Mouse (Mus musculus) forebrain, embryonic 16.5 days (tissue): Measurements from ENCODE around the gene Sp7. TPM values are rescaled to one million over a fixed set of nuclear protein-coding genes. Genes with fewer than 3 reads are reported as not detected.
A peak's percentile ranks its signal among the peaks of the same experiment; 100 is the strongest.

Source experiments
- ATAC-seq: fragments of 200-750 bp; cut with Nextera tagmentation; 2 replicates; pipeline ENCODE4 v1.8.0; 2017; ENCODE audit warnings: mild to moderate bottlenecking, moderate library complexity
- H3K27ac ChIP-seq: fragments of 300-500 bp; sonication (generic); 2 replicates; pipeline ENCODE4 v1.5.1; 2014; ENCODE audit warnings: low read length, control low read depth
- H3K27me3 ChIP-seq: fragments of 300-500 bp; sonication (generic); replicated peaks from 2 replicates; pipeline ENCODE4 v1.6.1; 2014; ENCODE audit warnings: low read length; ENCODE audit not compliant: control insufficient read depth, insufficient read depth
- H3K36me3 ChIP-seq: fragments of 300-500 bp; sonication (generic); 2 replicates; pipeline ENCODE4 v1.6.1; 2014; ENCODE audit not compliant: control insufficient read depth, insufficient read depth
- H3K4me1 ChIP-seq: fragments of 300-500 bp; sonication (generic); replicated peaks from 2 replicates; pipeline ENCODE4 v1.6.1; 2014; ENCODE audit warnings: low read length; ENCODE audit not compliant: control insufficient read depth, insufficient read depth
- H3K4me2 ChIP-seq: fragments of 300-500 bp; sonication (generic); 2 replicates; pipeline ENCODE4 v1.6.1; 2014; ENCODE audit warnings: mild to moderate bottlenecking, low read length, control low read depth
- H3K4me3 ChIP-seq: fragments of 300-500 bp; sonication (generic); replicated peaks from 2 replicates; pipeline ENCODE4 v1.5.1; 2014; ENCODE audit warnings: mild to moderate bottlenecking, low read length, control low read depth
- H3K9ac ChIP-seq: fragments of 300-500 bp; sonication (generic); replicated peaks from 2 replicates; pipeline ENCODE4 v1.6.1; 2014; ENCODE audit warnings: low read depth, low read length, control low read depth
- H3K9me3 ChIP-seq: fragments of 300-500 bp; sonication (generic); 2 replicates; pipeline ENCODE4 v1.6.1; 2016; ENCODE audit warnings: low read length; ENCODE audit not compliant: control insufficient read depth
- WGBS: fragments of 180-500 bp; shearing (Covaris S2); extraction: QIAGEN DNeasy Blood & Tissue Kit; methylation state at CpG from one replicate; pipeline ENCODE4 v1.1.7; 2014; 5-methylcytosine and 5-hydroxymethylcytosine counted together
- polyA plus RNA-seq: library from polyadenylated mRNA; unstranded; fragments of >200 nt; fragmentation: Nextera tagmentation; extraction: Ambion mirVana; gene quantifications from 2 replicates; pipeline ENCODE4 v1.2.1, GENCODE M21; 2015

Gene Sp7
- polyA plus RNA-seq = 0.38 and 1.1 TPM in 2 replicates

- peaks cover 8% of the 10 kb centered on the region for H3K4me1 ChIP-seq
- peak within 1 kb of the TSS; percentile 46 for H3K4me2 ChIP-seq
- no peaks in the 10 kb centered on the region for H3K9me3 ChIP-seq
- peak within 1 kb of the TSS; percentile 26 for H3K4me3 ChIP-seq
- H3K36me3 ChIP-seq = no peaks in the 10 kb centered on the region
- peaks cover 19% of the 10 kb centered on the region for H3K27me3 ChIP-seq
- H3K9ac ChIP-seq = peak within 1 kb of the TSS; percentile 37; the same call in 1 of the 2 replicates
- 6% methylated on average over 15 of the region's 15 CpGs for WGBS
- no peak within 1 kb of the TSS for H3K27ac ChIP-seq
- no peak for ATAC-seq
Measured at GRCm38 (mm10) chr15:102366733-102367344, at the start of gene Sp7. Sp7 (minus strand) TSS chr15:102367182.

- H3K4me3 ChIP-seq = no peak overlapping the region
- no peak overlapping the region for H3K9ac ChIP-seq
- H3K4me1 ChIP-seq = peaks cover 24% of the 10 kb centered on the region
- H3K27ac ChIP-seq = no peak overlapping the region
- H3K9me3 ChIP-seq = no peaks in the 10 kb centered on the region
- H3K27me3 ChIP-seq = no peaks in the 10 kb centered on the region
- ATAC-seq = no peak
- H3K4me2 ChIP-seq = no peak overlapping the region
- peaks cover 26% of the 10 kb centered on the region for H3K36me3 ChIP-seq
Measured at GRCm38 (mm10) chr15:102413687-102414086, 46.7 kb upstream of the Sp7 start.

GRCm38 (mm10) chr15:102411077-102411476 is 44.1 kb upstream of the Sp7 start:
- Histone ChIP-seq H3K36me3 (peaks cover 32% of the 10 kb centered on the region), H3K4me3 (no peak overlapping the region), H3K4me2 (no peak overlapping the region), H3K9me3 (no peaks in the 10 kb centered on the region), H3K9ac (no peak overlapping the region), H3K27ac (no peak overlapping the region), H3K4me1 (peaks cover 40% of the 10 kb centered on the region), H3K27me3 (no peaks in the 10 kb centered on the region)
- WGBS = 96% methylated on average over 1 of the region's 1 CpGs
- no peak for ATAC-seq

GRCm38 (mm10) chr15:102409286-102409685 is 42.3 kb upstream of the Sp7 start:
- H3K4me1 ChIP-seq = peaks cover 40% of the 10 kb centered on the region
- H3K27ac ChIP-seq = no peak overlapping the region
- H3K4me2 ChIP-seq = no peak overlapping the region
- H3K9me3 ChIP-seq = no peaks in the 10 kb centered on the region
- ATAC-seq = no peak
- no peak overlapping the region for H3K4me3 ChIP-seq
- WGBS = 95% methylated on average over 3 of the region's 3 CpGs
- no peak overlapping the region for H3K9ac ChIP-seq
- no peaks in the 10 kb centered on the region for H3K27me3 ChIP-seq
- H3K36me3 ChIP-seq = peaks cover 32% of the 10 kb centered on the region

- Histone ChIP-seq H3K9me3 (no peaks in the 10 kb centered on the region), H3K27ac (no peak overlapping the region), H3K27me3 (no peaks in the 10 kb centered on the region), H3K4me2 (no peak overlapping the region), H3K36me3 (peaks cover 32% of the 10 kb centered on the region), H3K9ac (no peak overlapping the region), H3K4me3 (no peak overlapping the region), H3K4me1 (peaks cover 40% of the 10 kb centered on the region)
- WGBS = 82% methylated on average over 2 of the region's 2 CpGs
- no peak for ATAC-seq
Measured at GRCm38 (mm10) chr15:102408558-102409130, 41.7 kb upstream of the Sp7 start.

- Histone ChIP-seq H3K9me3 (no peaks in the 10 kb centered on the region), H3K4me1 (peaks cover 40% of the 10 kb centered on the region), H3K27ac (no peak overlapping the region), H3K4me3 (no peak overlapping the region), H3K4me2 (no peak overlapping the region), H3K27me3 (no peaks in the 10 kb centered on the region), H3K9ac (no peak overlapping the region), H3K36me3 (peaks cover 32% of the 10 kb centered on the region)
- ATAC-seq = no peak
- 90% methylated on average over 10 of the region's 10 CpGs for WGBS
Measured at GRCm38 (mm10) chr15:102407681-102408557, 40.9 kb upstream of the Sp7 start.

GRCm38 (mm10) chr15:102406912-102407580 is 40.1 kb upstream of the Sp7 start:
- no peak for ATAC-seq
- H3K9me3 ChIP-seq = no peaks in the 10 kb centered on the region
- H3K4me2 ChIP-seq = peak overlapping the region; percentile 63
- H3K27ac ChIP-seq = peak overlapping the region; percentile 91
- WGBS = 21% methylated on average over 3 of the region's 3 CpGs
- peak overlapping the region; percentile 83 for H3K4me3 ChIP-seq
- no peaks in the 10 kb centered on the region for H3K27me3 ChIP-seq
- H3K9ac ChIP-seq = peak overlapping the region; percentile 93
- H3K4me1 ChIP-seq = peaks cover 40% of the 10 kb centered on the region
- peaks cover 26% of the 10 kb centered on the region for H3K36me3 ChIP-seq

GRCm38 (mm10) chr15:102406196-102406911 is 39.4 kb upstream of the Sp7 start:
- Histone ChIP-seq H3K9me3 (no peaks in the 10 kb centered on the region), H3K27ac (peak overlapping the region; percentile 91), H3K4me3 (peak overlapping the region; percentile 83), H3K4me2 (peak overlapping the region; percentile 63), H3K27me3 (no peaks in the 10 kb centered on the region), H3K4me1 (peaks cover 36% of the 10 kb centered on the region), H3K9ac (peak overlapping the region; percentile 93), H3K36me3 (peaks cover 26% of the 10 kb centered on the region)
- no peak for ATAC-seq
- under 1% methylated on average over 32 of the region's 69 CpGs for WGBS
